ENCODE assay signal across 21 mouse cellular contexts in genomic region chr13:114188107-114188506, GRCm38 (mm10).
DNase-seq lines count a peak whose midpoint lies in the region; ATAC-seq and TF ChIP-seq lines count a peak whose summit lies in the region.
"Had no signal": no experiment of that assay in that cellular context is flagged by ENCODE, and none has a peak within 500 bp of the region (broad histone marks: within the 10 kb centered on the region; RNA-seq: fewer than 3 reads in every experiment).

No protein-coding gene starts in this region.

- no peak for TF ChIP-seq EP300 in stomach, postnatal 0 days (optimal IDR thresholded peaks at IDR 0.05)

- no peaks in the 10 kb centered on the region for H3K36me3 ChIP-seq in lung, embryonic 14.5 days (ENCODE audit: insufficient read depth)
- H3K36me3 ChIP-seq in stomach, postnatal 0 days (ENCODE audit: control insufficient read depth, insufficient read depth, low read length): no peaks in the 10 kb centered on the region
- no peaks in the 10 kb centered on the region for H3K36me3 ChIP-seq in hindbrain, embryonic 12.5 days
- H3K36me3 ChIP-seq: embryonic facial prominence, embryonic 12.5 days; forebrain, embryonic 15.5 days; G1E; heart, embryonic 12.5 days; hindbrain, embryonic 10.5 days; hindbrain, embryonic 15.5 days had no signal

- no peaks in the 10 kb centered on the region for H3K9me3 ChIP-seq in lung, embryonic 14.5 days (ENCODE audit: low read depth, low read length)
- H3K9me3 ChIP-seq in stomach, postnatal 0 days (ENCODE audit: control insufficient read depth, low read length): no peaks in the 10 kb centered on the region
- no peaks in the 10 kb centered on the region for H3K9me3 ChIP-seq in hindbrain, embryonic 12.5 days (replicated peaks)
- H3K9me3 ChIP-seq: embryonic facial prominence, embryonic 12.5 days; forebrain, embryonic 15.5 days; G1E; heart, embryonic 12.5 days; hindbrain, embryonic 10.5 days; hindbrain, embryonic 15.5 days had no signal

- peak; percentile 22 for DNase-seq in adrenal gland, adult 2 months
- DNase-seq in adrenal gland, postnatal 25 days: no peak
- peak; percentile 64 for DNase-seq in lung, embryonic 14.5 days
- no peak for DNase-seq in lung, postnatal 36 days
- DNase-seq in NIH3T3 (ENCODE audit: low read depth): peak; percentile 3
- no peak for DNase-seq in stomach, postnatal 0 days (ENCODE audit: low spot score)
- DNase-seq: B cell, adult 2 months; cerebellum, adult 11-12 months; cerebellum, adult 9-10 months; cerebellum, postnatal 25 days; gastrocnemius, postnatal 36 days; heart, adult 2 months had no signal

- no peak overlapping the region for H3K4me2 ChIP-seq in lung, embryonic 14.5 days
- no peak overlapping the region for H3K4me2 ChIP-seq in stomach, postnatal 0 days (replicated peaks; ENCODE audit: low read depth)
- no peak overlapping the region for H3K4me2 ChIP-seq in hindbrain, embryonic 12.5 days (replicated peaks)
- H3K4me2 ChIP-seq: embryonic facial prominence, embryonic 12.5 days; forebrain, embryonic 15.5 days; heart, embryonic 12.5 days; hindbrain, embryonic 15.5 days had no signal

- H3K9ac ChIP-seq in lung, embryonic 14.5 days: no peak overlapping the region
- no peak overlapping the region for H3K9ac ChIP-seq in stomach, postnatal 0 days (ENCODE audit: low read length)
- no peak overlapping the region for H3K9ac ChIP-seq in hindbrain, embryonic 12.5 days
- H3K9ac ChIP-seq: embryonic facial prominence, embryonic 12.5 days; forebrain, embryonic 15.5 days; heart, embryonic 12.5 days; hindbrain, embryonic 15.5 days had no signal

- no peak for TF ChIP-seq CTCF in lung, embryonic 14.5 days (IDR thresholded peaks at IDR 0.05; ENCODE audit: low read depth)
- TF ChIP-seq CTCF in stomach, postnatal 0 days (IDR thresholded peaks at IDR 0.05; ENCODE audit: low read depth): no peak

- no peaks in the 10 kb centered on the region for H3K4me1 ChIP-seq in lung, embryonic 14.5 days (ENCODE audit: insufficient read depth)
- no peaks in the 10 kb centered on the region for H3K4me1 ChIP-seq in stomach, postnatal 0 days (replicated peaks; ENCODE audit: control insufficient read depth, insufficient read depth)
- no peaks in the 10 kb centered on the region for H3K4me1 ChIP-seq in hindbrain, embryonic 12.5 days
- H3K4me1 ChIP-seq: embryonic facial prominence, embryonic 12.5 days; forebrain, embryonic 15.5 days; heart, embryonic 12.5 days; hindbrain, embryonic 10.5 days; hindbrain, embryonic 15.5 days had no signal

- 46% methylated on average over 7 of the region's 7 CpGs for WGBS in lung, embryonic 14.5 days
- 54% methylated on average over 7 of the region's 7 CpGs for WGBS in stomach, postnatal 0 days
- 93% methylated on average over 7 of the region's 7 CpGs for WGBS in hindbrain, embryonic 12.5 days

- no peaks in the 10 kb centered on the region; the same call in 1 of the 2 replicates for H3K27me3 ChIP-seq in lung, embryonic 14.5 days (ENCODE audit: insufficient read depth, low read length)
- no peaks in the 10 kb centered on the region for H3K27me3 ChIP-seq in stomach, postnatal 0 days (ENCODE audit: control insufficient read depth, insufficient read depth, low read length)
- H3K27me3 ChIP-seq in hindbrain, embryonic 12.5 days: no peaks in the 10 kb centered on the region
- H3K27me3 ChIP-seq: embryonic facial prominence, embryonic 12.5 days; forebrain, embryonic 15.5 days; heart, embryonic 12.5 days; hindbrain, embryonic 15.5 days had no signal

- no peak overlapping the region for H3K27ac ChIP-seq in lung, embryonic 14.5 days (ENCODE audit: low read depth)
- H3K27ac ChIP-seq in stomach, postnatal 0 days (replicated peaks): no peak overlapping the region
- no peak overlapping the region for H3K27ac ChIP-seq in hindbrain, embryonic 12.5 days
- H3K27ac ChIP-seq: embryonic facial prominence, embryonic 12.5 days; forebrain, embryonic 15.5 days; heart, adult 2 months; hindbrain, embryonic 10.5 days; hindbrain, embryonic 15.5 days had no signal

- peak; percentile 81 for ATAC-seq in lung, embryonic 14.5 days (ENCODE audit: insufficient read depth)
- peak; percentile 35; the same call in 1 of the 2 replicates for ATAC-seq in stomach, postnatal 0 days (ENCODE audit: low FRiP score, low TSS enrichment)
- ATAC-seq in hindbrain, embryonic 12.5 days (ENCODE audit: low FRiP score): no peak
- ATAC-seq: CD4-positive, CD25-positive, alpha-beta regulatory T cell, adult 4 months; forebrain, embryonic 15.5 days; inflammation-experienced regulatory T-cells, adult 6 months had no signal

- no peak overlapping the region for H3K4me3 ChIP-seq in lung, embryonic 14.5 days (ENCODE audit: low read depth, low read length)
- H3K4me3 ChIP-seq in stomach, postnatal 0 days (ENCODE audit: low read depth, low read length): no peak overlapping the region
- no peak overlapping the region for H3K4me3 ChIP-seq in hindbrain, embryonic 12.5 days
- H3K4me3 ChIP-seq: embryonic facial prominence, embryonic 12.5 days; forebrain, embryonic 15.5 days; heart, adult 2 months; heart, embryonic 12.5 days; hindbrain, embryonic 10.5 days; hindbrain, embryonic 15.5 days had no signal

Comparison
In these comparisons a context has a peak if more than half of its experiments do, and no peak if none do; other contexts are left out.
1. DNase-seq: peak in adrenal gland, adult 2 months (single experiment), lung, embryonic 14.5 days (single experiment) and NIH3T3 (single experiment); none in adrenal gland, postnatal 25 days (single experiment), lung, postnatal 36 days (single experiment) and stomach, postnatal 0 days (single experiment).